Mouse (Mus musculus): ENCODE measurements around the gene Slc34a1. TPM values are rescaled to one million over a fixed set of nuclear protein-coding genes. Genes with fewer than 3 reads are reported as not detected.
"Not testable (repeated sequence)": the region's sequence is repeated elsewhere in the genome, so short reads cannot be mapped to it uniquely, and the experiment has no call there.

The Slc34a1 gene
- polyA plus RNA-seq, 1 experiment from 2014 or later = not detected

- Histone ChIP-seq H3K4me3 (ENCODE audit: low read depth, low read length) (peak overlapping the region; percentile 19; the same call in 1 of the 2 replicates), H3K9ac (ENCODE audit: low read depth, low read length) (peak overlapping the region; percentile 39; the same call in 1 of the 2 replicates), H3K4me2 (peak overlapping the region; percentile 42), H3K9me3 (replicated peaks; ENCODE audit: control insufficient read depth, low read length) (no peaks in the 10 kb centered on the region), H3K4me1 (ENCODE audit: control insufficient read depth, insufficient read depth, low read length) (peaks cover 5% of the 10 kb centered on the region), H3K36me3 (ENCODE audit: control insufficient read depth, insufficient read depth, low read length) (no peaks in the 10 kb centered on the region), H3K27ac (ENCODE audit: low read depth, low read length) (no peak overlapping the region), H3K27me3 (ENCODE audit: control insufficient read depth, insufficient read depth, low read length) (peaks cover 55% of the 10 kb centered on the region)
- WGBS (ENCODE audit: insufficient replicate concordance) = 11% methylated on average over 35 of the region's 35 CpGs
- no peak for ATAC-seq (replicated peaks; ENCODE audit: insufficient number of reproducible peaks, low FRiP score, low TSS enrichment)
Measured at GRCm38 (mm10) chr13:55420933-55421800, 23.2 kb downstream of the Slc34a1 start.

GRCm38 (mm10) chr13:55426613-55427012 lies 28.6 kb downstream of the Slc34a1 start, which contains the start of gene F12:
TSS of gene F12 (minus strand) at chr13:55426793.
- Histone ChIP-seq H3K27ac (ENCODE audit: low read depth, low read length) (no peak within 1 kb of the TSS), H3K9me3 (replicated peaks; ENCODE audit: control insufficient read depth, low read length) (no peaks in the 10 kb centered on the region), H3K4me1 (ENCODE audit: control insufficient read depth, insufficient read depth, low read length) (no peaks in the 10 kb centered on the region), H3K36me3 (ENCODE audit: control insufficient read depth, insufficient read depth, low read length) (no peaks in the 10 kb centered on the region), H3K9ac (ENCODE audit: low read depth, low read length) (no peak within 1 kb of the TSS), H3K4me3 (ENCODE audit: low read depth, low read length) (no peak within 1 kb of the TSS), H3K27me3 (ENCODE audit: control insufficient read depth, insufficient read depth, low read length) (peaks cover 12% of the 10 kb centered on the region), H3K4me2 (no peak within 1 kb of the TSS)
- ATAC-seq (replicated peaks; ENCODE audit: insufficient number of reproducible peaks, low FRiP score, low TSS enrichment) = no peak
- 79% methylated on average over 10 of the region's 10 CpGs for WGBS (ENCODE audit: insufficient replicate concordance)

GRCm38 (mm10) chr13:55429226-55429888 lies 31.4 kb downstream of the Slc34a1 start:
- Histone ChIP-seq H3K36me3 (ENCODE audit: control insufficient read depth, insufficient read depth, low read length) (no peaks in the 10 kb centered on the region), H3K4me1 (ENCODE audit: control insufficient read depth, insufficient read depth, low read length) (no peaks in the 10 kb centered on the region), H3K4me2 (no peak overlapping the region), H3K4me3 (ENCODE audit: low read depth, low read length) (no peak overlapping the region), H3K9ac (ENCODE audit: low read depth, low read length) (no peak overlapping the region), H3K9me3 (replicated peaks; ENCODE audit: control insufficient read depth, low read length) (no peaks in the 10 kb centered on the region; the same call in 1 of the 2 replicates), H3K27me3 (ENCODE audit: control insufficient read depth, insufficient read depth, low read length) (no peaks in the 10 kb centered on the region), H3K27ac (ENCODE audit: low read depth, low read length) (no peak overlapping the region)
- WGBS (ENCODE audit: insufficient replicate concordance) = 60% methylated on average over 12 of the region's 12 CpGs
- no peak for ATAC-seq (replicated peaks; ENCODE audit: insufficient number of reproducible peaks, low FRiP score, low TSS enrichment)

GRCm38 (mm10) chr13:55430566-55430965 lies 32.6 kb downstream of the Slc34a1 start:
- ATAC-seq (replicated peaks; ENCODE audit: insufficient number of reproducible peaks, low FRiP score, low TSS enrichment) = no peak
- no peaks in the 10 kb centered on the region for H3K36me3 ChIP-seq (ENCODE audit: control insufficient read depth, insufficient read depth, low read length)
- H3K4me2 ChIP-seq = no peak overlapping the region
- no peak overlapping the region for H3K27ac ChIP-seq (ENCODE audit: low read depth, low read length)
- H3K4me1 ChIP-seq (ENCODE audit: control insufficient read depth, insufficient read depth, low read length) = no peaks in the 10 kb centered on the region
- H3K4me3 ChIP-seq (ENCODE audit: low read depth, low read length) = no peak overlapping the region
- H3K27me3 ChIP-seq (ENCODE audit: control insufficient read depth, insufficient read depth, low read length) = no peaks in the 10 kb centered on the region
- H3K9me3 ChIP-seq (replicated peaks; ENCODE audit: control insufficient read depth, low read length) = no peaks in the 10 kb centered on the region; the same call in 1 of the 2 replicates
- no peak overlapping the region for H3K9ac ChIP-seq (ENCODE audit: low read depth, low read length)
- 80% methylated on average over 2 of the region's 2 CpGs for WGBS (ENCODE audit: insufficient replicate concordance)

GRCm38 (mm10) chr13:55431889-55432685 lies 34.1 kb downstream of the Slc34a1 start:
- no peak overlapping the region for H3K9ac ChIP-seq (ENCODE audit: low read depth, low read length)
- WGBS (ENCODE audit: insufficient replicate concordance) = 70% methylated on average over 10 of the region's 10 CpGs
- H3K9me3 ChIP-seq (replicated peaks; ENCODE audit: control insufficient read depth, low read length) = no peaks in the 10 kb centered on the region; the same call in 1 of the 2 replicates
- no peak overlapping the region for H3K27ac ChIP-seq (ENCODE audit: low read depth, low read length)
- H3K27me3 ChIP-seq (ENCODE audit: control insufficient read depth, insufficient read depth, low read length) = no peaks in the 10 kb centered on the region
- no peak overlapping the region for H3K4me3 ChIP-seq (ENCODE audit: low read depth, low read length)
- no peak for ATAC-seq (replicated peaks; ENCODE audit: insufficient number of reproducible peaks, low FRiP score, low TSS enrichment)
- H3K4me2 ChIP-seq = no peak overlapping the region
- no peaks in the 10 kb centered on the region for H3K36me3 ChIP-seq (ENCODE audit: control insufficient read depth, insufficient read depth, low read length)
- H3K4me1 ChIP-seq (ENCODE audit: control insufficient read depth, insufficient read depth, low read length) = no peaks in the 10 kb centered on the region

- ATAC-seq (replicated peaks; ENCODE audit: insufficient number of reproducible peaks, low FRiP score, low TSS enrichment); H3K27ac ChIP-seq (ENCODE audit: low read depth, low read length); H3K36me3 ChIP-seq (ENCODE audit: control insufficient read depth, insufficient read depth, low read length); H3K9me3 ChIP-seq (replicated peaks; ENCODE audit: control insufficient read depth, low read length); H3K4me2 ChIP-seq; H3K9ac ChIP-seq (ENCODE audit: low read depth, low read length); H3K27me3 ChIP-seq (ENCODE audit: control insufficient read depth, insufficient read depth, low read length); H3K4me3 ChIP-seq (ENCODE audit: low read depth, low read length); H3K4me1 ChIP-seq (ENCODE audit: control insufficient read depth, insufficient read depth, low read length): not testable (repeated sequence)
- whole genome bisulfite sequencing (ENCODE audit: insufficient replicate concordance) = 83% methylated on average over 14 of the region's 15 CpGs
Measured at GRCm38 (mm10) chr13:55437111-55437629, 39.2 kb downstream of the Slc34a1 start.

GRCm38 (mm10) chr13:55443799-55444285 lies 45.9 kb downstream of the Slc34a1 start:
- Histone ChIP-seq H3K9me3 (replicated peaks; ENCODE audit: control insufficient read depth, low read length) (no peaks in the 10 kb centered on the region), H3K4me1 (ENCODE audit: control insufficient read depth, insufficient read depth, low read length) (peaks cover 16% of the 10 kb centered on the region), H3K27ac (ENCODE audit: low read depth, low read length) (peak overlapping the region; percentile 96), H3K27me3 (ENCODE audit: control insufficient read depth, insufficient read depth, low read length) (no peaks in the 10 kb centered on the region), H3K4me3 (ENCODE audit: low read depth, low read length) (peak overlapping the region; percentile 89), H3K36me3 (ENCODE audit: control insufficient read depth, insufficient read depth, low read length) (no peaks in the 10 kb centered on the region), H3K9ac (ENCODE audit: low read depth, low read length) (peak overlapping the region; percentile 76), H3K4me2 (peak overlapping the region; percentile 75)
- ATAC-seq (replicated peaks; ENCODE audit: insufficient number of reproducible peaks, low FRiP score, low TSS enrichment) = no peak
- WGBS (ENCODE audit: insufficient replicate concordance) = 41% methylated on average over 9 of the region's 9 CpGs

Data from heart, embryonic 11.5 days (tissue).